Mouse (Mus musculus): ENCODE data around the gene Nol10. TPM values are rescaled to one million over a fixed set of nuclear protein-coding genes. Genes with fewer than 3 reads are reported as not detected.
"Not testable (repeated sequence)": the region's sequence is repeated elsewhere in the genome, so short reads cannot be mapped to it uniquely, and the experiment has no call there.

Nol10 gene
- polyA plus RNA-seq, 1 experiment, result 15.7 TPM

DNA sequence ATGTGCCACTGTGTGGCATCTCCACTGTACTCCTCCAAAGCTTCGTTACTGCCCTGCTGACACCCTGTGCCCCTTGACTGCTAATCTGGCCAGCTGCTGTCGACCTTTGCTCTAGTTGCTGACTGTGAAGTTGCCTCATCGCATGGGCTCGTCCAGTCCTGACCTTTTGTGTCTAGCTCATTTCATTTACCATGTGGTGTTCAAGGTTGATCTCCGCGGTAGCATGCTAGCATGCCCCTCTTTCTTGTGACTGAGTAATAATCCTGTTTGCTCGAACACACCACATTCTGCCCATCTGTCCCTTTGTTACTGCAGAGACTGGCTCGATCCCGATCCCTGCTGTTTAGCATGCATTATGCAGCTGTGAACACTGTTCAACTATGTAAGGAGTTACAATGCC lies 93.2 kb downstream of the Nol10 start:
- Histone ChIP-seq H3K4me1 (ENCODE audit: control insufficient read depth, insufficient read depth, low read length) (no peaks in the 10 kb centered on the region; the same call in 1 of the 2 replicates), H3K27ac (ENCODE audit: insufficient read depth, low read length) (no peak overlapping the region), H3K4me3 (ENCODE audit: insufficient read depth, low read length) (no peak overlapping the region)
- no peak for TF ChIP-seq POLR2A (IDR thresholded peaks at IDR 0.05; ENCODE audit: extremely low read depth, insufficient read depth, low read length)
- TF ChIP-seq CTCF (IDR thresholded peaks at IDR 0.05; ENCODE audit: extremely low read depth, insufficient read depth, low read length), result no peak

DNA sequence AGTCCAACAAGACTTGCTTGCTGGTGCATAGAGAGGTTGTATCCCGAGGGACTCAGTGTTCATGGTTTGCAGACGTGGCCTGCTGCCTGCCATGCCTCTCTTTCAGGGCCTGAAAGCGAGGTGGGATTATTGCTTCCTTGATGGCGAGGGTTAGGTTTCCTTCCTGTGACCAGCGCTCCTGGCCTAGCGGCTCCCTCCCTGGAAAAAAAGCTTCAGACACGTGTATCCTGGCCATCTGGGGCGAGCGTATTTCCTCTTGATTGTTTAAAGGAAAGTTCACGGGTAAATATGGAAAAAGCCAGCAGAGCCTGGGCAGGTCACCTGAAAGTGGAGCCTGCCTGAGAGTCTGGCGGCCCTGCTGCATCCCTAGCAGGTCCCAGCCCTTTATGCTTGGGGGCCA lies 96.1 kb downstream of the Nol10 start:
- Histone ChIP-seq H3K27ac (ENCODE audit: insufficient read depth, low read length) (no peak overlapping the region), H3K4me3 (ENCODE audit: insufficient read depth, low read length) (no peak overlapping the region), H3K4me1 (ENCODE audit: control insufficient read depth, insufficient read depth, low read length) (no peaks in the 10 kb centered on the region; the same call in 1 of the 2 replicates)
- TF ChIP-seq POLR2A (IDR thresholded peaks at IDR 0.05; ENCODE audit: extremely low read depth, insufficient read depth, low read length) (no peak), CTCF (IDR thresholded peaks at IDR 0.05; ENCODE audit: extremely low read depth, insufficient read depth, low read length) (no peak)

DNA sequence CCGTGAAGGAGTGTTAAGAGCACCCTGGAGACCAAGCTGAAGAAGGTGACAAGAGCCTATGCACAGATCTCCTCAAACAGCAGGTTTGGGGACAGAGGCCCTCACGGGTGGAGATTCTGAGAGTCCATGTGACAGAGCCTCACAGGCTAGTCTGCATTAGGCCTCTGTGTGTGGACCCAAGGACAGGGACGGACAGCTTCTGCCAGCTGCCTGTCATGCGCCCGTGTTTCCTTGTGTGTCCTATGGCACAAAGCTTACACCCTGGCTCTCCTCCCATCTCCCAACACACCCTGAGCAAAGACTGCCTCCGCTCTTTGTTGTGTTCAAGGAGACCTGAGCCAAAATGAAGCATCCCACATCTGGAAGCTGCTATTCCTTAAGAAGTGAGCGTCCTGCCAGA lies 97.0 kb downstream of the Nol10 start:
- H3K27ac ChIP-seq (ENCODE audit: insufficient read depth, low read length), result no peak overlapping the region
- no peak overlapping the region for H3K4me3 ChIP-seq (ENCODE audit: insufficient read depth, low read length)
- H3K4me1 ChIP-seq (ENCODE audit: control insufficient read depth, insufficient read depth, low read length), result no peaks in the 10 kb centered on the region; the same call in 1 of the 2 replicates
- no peak for TF ChIP-seq CTCF (IDR thresholded peaks at IDR 0.05; ENCODE audit: extremely low read depth, insufficient read depth, low read length)

DNA sequence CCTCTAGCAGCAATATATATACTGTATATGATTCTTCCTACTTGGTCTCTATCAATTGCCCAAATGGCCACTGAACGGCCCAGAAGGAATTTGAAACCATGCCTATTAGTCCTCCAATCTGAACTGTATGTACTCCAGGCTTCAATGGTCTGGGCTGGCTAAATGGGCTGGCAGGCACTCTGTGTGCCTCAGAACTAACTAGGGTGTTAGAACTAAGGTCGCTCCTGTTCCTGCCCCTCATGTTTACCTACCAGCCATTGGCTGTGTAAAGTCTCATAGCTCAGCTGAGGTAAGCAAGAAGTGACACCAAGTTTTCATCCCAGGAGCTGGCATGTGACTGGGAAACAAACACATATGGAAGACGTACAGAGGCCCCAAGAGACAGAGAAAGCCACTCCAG lies 100.5 kb downstream of the Nol10 start:
- no peak for TF ChIP-seq POLR2A (IDR thresholded peaks at IDR 0.05; ENCODE audit: extremely low read depth, insufficient read depth, low read length)
- no peak for TF ChIP-seq CTCF (IDR thresholded peaks at IDR 0.05; ENCODE audit: extremely low read depth, insufficient read depth, low read length)
- H3K4me1 ChIP-seq (ENCODE audit: control insufficient read depth, insufficient read depth, low read length), result no peaks in the 10 kb centered on the region

DNA sequence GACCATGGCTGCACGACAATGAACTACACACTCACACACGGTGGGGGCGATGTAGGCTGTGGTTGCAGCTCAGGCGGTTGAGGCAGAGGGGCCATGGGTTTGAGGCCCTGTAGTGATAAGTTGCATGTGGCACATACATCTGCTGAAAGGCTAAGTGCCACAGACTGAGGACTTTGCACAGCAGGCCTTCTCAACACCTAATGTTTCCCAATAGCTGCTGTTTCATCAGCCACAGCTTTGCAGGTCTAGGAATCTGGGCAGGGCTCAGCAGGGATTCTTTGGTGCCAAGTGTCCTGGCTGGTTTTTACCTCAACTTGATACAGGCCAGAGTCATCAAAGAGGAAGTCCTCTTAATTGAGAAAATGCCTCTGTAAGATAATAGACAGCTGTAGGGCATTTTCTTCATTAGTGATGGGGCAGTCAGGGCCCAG lies 101.4 kb downstream of the Nol10 start:
- TF ChIP-seq CTCF (IDR thresholded peaks at IDR 0.05; ENCODE audit: extremely low read depth, insufficient read depth, low read length), result no peak
- TF ChIP-seq POLR2A (IDR thresholded peaks at IDR 0.05; ENCODE audit: extremely low read depth, insufficient read depth, low read length), result no peak
- no peak overlapping the region for H3K4me3 ChIP-seq (ENCODE audit: insufficient read depth, low read length)
- H3K4me1 ChIP-seq (ENCODE audit: control insufficient read depth, insufficient read depth, low read length), result no peaks in the 10 kb centered on the region
- no peak overlapping the region for H3K27ac ChIP-seq (ENCODE audit: insufficient read depth, low read length)

More for the DNA sequence above, 100.5 kb downstream of the Nol10 start:
- Histone ChIP-seq H3K4me3 (ENCODE audit: insufficient read depth, low read length) (no peak overlapping the region), H3K27ac (ENCODE audit: insufficient read depth, low read length) (no peak overlapping the region)

DNA sequence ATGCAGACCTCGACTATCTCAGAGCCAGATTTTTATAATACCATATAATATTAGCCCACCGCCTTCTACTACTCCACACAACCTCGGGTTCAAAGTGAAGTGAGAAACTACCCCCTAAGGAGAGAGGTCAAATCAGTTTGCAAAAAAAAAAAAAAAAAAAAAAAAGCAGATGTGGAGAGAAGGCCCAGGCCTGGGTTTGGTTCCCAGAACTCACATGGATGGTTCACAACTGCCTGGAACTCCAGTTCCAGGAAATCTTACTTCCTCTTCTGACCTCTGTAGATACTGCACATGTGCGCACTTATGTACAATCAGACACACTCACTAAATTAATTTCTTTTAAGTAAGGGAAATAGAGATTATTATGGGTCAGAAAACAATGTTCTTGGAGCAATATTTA lies 102.2 kb downstream of the Nol10 start:
- H3K27ac ChIP-seq (ENCODE audit: insufficient read depth, low read length), result no peak overlapping the region
- TF ChIP-seq POLR2A (IDR thresholded peaks at IDR 0.05; ENCODE audit: extremely low read depth, insufficient read depth, low read length) (no peak), CTCF (IDR thresholded peaks at IDR 0.05; ENCODE audit: extremely low read depth, insufficient read depth, low read length) (no peak)
- no peaks in the 10 kb centered on the region for H3K4me1 ChIP-seq (ENCODE audit: control insufficient read depth, insufficient read depth, low read length)
- no peak overlapping the region for H3K4me3 ChIP-seq (ENCODE audit: insufficient read depth, low read length)

DNA sequence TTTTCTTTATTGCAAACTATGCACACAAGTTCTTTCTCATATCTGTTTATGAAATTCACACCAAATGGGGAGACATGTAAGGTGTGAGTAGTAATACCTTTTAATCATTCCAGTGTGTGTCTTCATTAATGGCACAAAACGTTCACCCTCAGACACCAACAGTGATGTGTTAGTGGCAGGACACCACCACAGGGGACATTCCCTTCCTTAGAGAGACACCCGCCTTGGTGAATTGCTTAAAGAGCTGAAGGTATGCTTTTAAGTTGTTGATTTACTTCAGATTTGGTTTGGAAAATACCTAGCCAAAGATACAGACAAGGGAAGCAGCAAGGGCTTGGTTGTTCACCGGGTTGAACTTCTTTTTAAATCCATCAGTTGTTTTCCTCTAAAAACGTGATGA lies 102.7 kb downstream of the Nol10 start:
- H3K4me1 ChIP-seq (ENCODE audit: control insufficient read depth, insufficient read depth, low read length), result no peaks in the 10 kb centered on the region
- TF ChIP-seq CTCF (IDR thresholded peaks at IDR 0.05; ENCODE audit: extremely low read depth, insufficient read depth, low read length) (no peak), POLR2A (IDR thresholded peaks at IDR 0.05; ENCODE audit: extremely low read depth, insufficient read depth, low read length) (no peak)
- no peak overlapping the region for H3K4me3 ChIP-seq (ENCODE audit: insufficient read depth, low read length)
- no peak overlapping the region for H3K27ac ChIP-seq (ENCODE audit: insufficient read depth, low read length)

DNA sequence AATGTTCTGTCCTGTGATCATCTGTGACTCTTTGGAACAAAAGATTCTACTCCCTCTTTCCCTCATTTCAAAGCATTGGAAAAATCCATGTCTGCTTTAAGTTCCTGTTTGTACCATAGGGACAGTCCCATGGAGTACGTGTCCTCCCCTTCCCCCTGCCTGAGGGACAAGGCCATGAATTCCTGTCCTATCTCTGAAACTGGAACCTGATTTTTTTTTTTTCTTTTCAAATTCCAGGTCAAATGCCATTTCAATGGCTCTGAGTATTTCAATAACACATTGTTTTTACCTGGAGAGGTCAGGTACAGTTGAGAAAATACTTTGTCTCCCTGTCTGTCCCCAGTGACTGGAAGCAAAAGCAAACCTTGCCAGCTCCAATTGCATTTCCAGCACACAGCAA lies 104.0 kb downstream of the Nol10 start:
- Histone ChIP-seq H3K4me1 (ENCODE audit: control insufficient read depth, insufficient read depth, low read length) (no peaks in the 10 kb centered on the region), H3K27ac (ENCODE audit: insufficient read depth, low read length) (no peak overlapping the region), H3K4me3 (ENCODE audit: insufficient read depth, low read length) (no peak overlapping the region)
- TF ChIP-seq CTCF (IDR thresholded peaks at IDR 0.05; ENCODE audit: extremely low read depth, insufficient read depth, low read length) (no peak), POLR2A (IDR thresholded peaks at IDR 0.05; ENCODE audit: extremely low read depth, insufficient read depth, low read length) (no peak)

DNA sequence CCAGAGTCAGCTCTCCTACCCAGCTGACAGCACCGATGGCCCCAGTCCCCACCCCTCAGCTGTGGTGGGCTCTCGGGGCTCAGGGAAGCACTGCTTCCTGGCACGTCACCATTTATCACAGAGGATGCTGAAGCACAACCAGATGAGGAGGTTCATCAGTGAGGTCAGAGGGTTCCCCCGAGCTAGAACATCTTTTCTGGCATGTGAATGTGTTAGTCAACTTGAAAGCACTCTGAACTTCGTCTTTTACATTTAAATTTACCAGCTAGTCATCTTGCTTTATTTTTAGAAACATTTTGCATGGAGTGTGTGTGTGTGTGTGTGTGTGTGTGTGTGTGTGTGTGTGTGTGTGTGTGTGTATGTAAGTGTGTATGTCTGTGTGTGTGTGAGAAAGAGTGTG lies 105.7 kb downstream of the Nol10 start:
- TF ChIP-seq POLR2A (IDR thresholded peaks at IDR 0.05; ENCODE audit: extremely low read depth, insufficient read depth, low read length) (no peak), CTCF (IDR thresholded peaks at IDR 0.05; ENCODE audit: extremely low read depth, insufficient read depth, low read length) (no peak)

DNA sequence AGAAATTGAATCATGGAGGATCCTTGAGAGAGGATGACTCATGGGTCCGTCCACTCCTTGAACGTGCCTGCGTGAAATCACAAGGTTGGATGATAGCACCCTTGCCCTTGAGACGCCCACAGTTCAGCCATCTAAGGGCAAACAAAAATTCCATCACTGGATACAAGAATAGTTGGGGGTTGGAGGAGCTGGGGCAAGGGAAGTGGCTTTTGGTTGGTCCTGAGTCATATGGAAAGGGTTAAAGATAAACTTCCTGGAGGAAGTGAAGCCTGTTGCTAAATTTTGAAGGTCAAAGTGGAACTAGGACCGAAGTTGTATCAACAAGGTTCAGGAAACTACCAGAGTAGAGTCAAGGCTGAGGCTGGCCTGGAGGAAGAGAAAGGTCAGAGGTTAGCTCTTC lies 106.8 kb downstream of the Nol10 start:
- no peaks in the 10 kb centered on the region for H3K4me1 ChIP-seq (ENCODE audit: control insufficient read depth, insufficient read depth, low read length)
- H3K4me3 ChIP-seq (ENCODE audit: insufficient read depth, low read length), result no peak overlapping the region
- H3K27ac ChIP-seq (ENCODE audit: insufficient read depth, low read length), result no peak overlapping the region
- no peak for TF ChIP-seq CTCF (IDR thresholded peaks at IDR 0.05; ENCODE audit: extremely low read depth, insufficient read depth, low read length)
- no peak for TF ChIP-seq POLR2A (IDR thresholded peaks at IDR 0.05; ENCODE audit: extremely low read depth, insufficient read depth, low read length)

More for the DNA sequence above, 105.7 kb downstream of the Nol10 start:
- H3K4me1 ChIP-seq (ENCODE audit: control insufficient read depth, insufficient read depth, low read length), result no peaks in the 10 kb centered on the region
- H3K4me3 ChIP-seq (ENCODE audit: insufficient read depth, low read length), result no peak overlapping the region
- H3K27ac ChIP-seq (ENCODE audit: insufficient read depth, low read length), result no peak overlapping the region

DNA sequence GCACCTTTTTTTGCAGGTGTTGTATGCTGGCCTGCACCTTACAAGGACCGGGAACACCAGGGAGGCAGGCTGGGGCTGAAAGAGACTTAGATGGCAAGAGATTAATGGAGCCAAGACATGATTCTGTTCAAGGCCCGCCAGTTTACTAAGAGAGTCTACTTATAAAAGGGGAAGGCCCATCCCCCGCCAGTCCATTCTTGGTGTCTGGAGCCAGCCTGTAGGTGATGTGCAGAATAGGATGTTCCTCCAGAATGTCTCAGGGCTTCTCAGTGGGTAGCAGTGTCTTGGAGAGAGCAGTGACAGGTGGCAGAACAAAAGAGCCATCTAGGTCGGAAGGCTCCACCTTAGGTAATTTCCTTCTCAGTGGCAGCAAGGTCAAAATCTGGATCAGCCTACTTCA lies 111.0 kb downstream of the Nol10 start:
- not testable (repeated sequence) for H3K4me1 ChIP-seq (ENCODE audit: control insufficient read depth, insufficient read depth, low read length); H3K27ac ChIP-seq (ENCODE audit: insufficient read depth, low read length); H3K4me3 ChIP-seq (ENCODE audit: insufficient read depth, low read length)

Measured in cortical plate, adult 2 months (tissue).